Mouse (Mus musculus) c-Kit-positive CD71-positive TER-119-positive erythroid progenitor cells, embryonic 14.5 days (primary cell): ENCODE measurements around the gene Dusp19.
A peak's percentile ranks its signal among the peaks of the same experiment; 100 is the strongest.

Source experiments
- DNase-seq: peaks from one replicate; pipeline ENCODE4 v3.0.0-alpha.2; 2013; ENCODE audit warnings: low spot score

Dusp19 gene

DNA sequence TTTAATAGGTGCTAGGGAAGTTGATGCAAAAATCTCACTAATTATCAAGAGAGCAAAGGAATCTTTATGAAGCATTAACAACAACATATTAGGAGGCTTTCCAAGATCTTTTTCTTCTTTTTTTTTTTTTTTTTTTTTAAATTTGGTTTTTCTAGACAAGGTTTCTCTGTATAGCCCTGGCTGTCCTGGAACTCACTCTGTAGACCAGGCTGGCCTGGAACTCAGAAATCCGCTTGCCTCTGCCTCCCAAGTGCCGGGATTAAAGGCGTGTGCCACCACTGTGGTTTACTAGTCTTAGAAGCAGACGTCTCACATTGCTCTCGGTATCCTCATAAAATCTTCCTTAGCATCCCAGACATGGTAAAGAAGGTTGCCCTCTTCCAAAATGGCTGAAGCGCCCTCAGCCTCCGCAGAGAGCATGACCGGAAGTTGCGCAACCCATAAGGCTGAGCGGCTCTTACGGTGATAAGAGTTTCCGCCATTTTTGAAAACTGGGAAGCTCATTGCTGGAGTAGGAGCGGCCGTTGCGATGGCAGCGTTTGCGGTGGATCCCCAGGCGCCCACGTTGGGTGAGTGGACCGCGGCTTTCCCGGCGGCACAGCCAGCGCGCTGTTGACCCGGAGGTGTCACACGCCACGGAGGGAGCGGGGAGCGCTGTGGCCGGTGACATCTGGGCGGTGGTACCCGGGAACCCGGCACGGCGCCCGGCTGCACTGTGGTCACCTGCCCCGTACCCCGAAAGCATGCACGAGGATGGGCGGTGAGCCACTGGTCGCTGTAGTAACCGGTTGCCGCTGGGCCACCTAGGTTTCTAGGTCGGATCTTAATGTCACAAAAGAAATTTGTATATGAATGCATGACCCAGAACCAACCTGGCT, 21.8 kb downstream of the Dusp19 start:
- peak; percentile 87 for DNase-seq

DNA sequence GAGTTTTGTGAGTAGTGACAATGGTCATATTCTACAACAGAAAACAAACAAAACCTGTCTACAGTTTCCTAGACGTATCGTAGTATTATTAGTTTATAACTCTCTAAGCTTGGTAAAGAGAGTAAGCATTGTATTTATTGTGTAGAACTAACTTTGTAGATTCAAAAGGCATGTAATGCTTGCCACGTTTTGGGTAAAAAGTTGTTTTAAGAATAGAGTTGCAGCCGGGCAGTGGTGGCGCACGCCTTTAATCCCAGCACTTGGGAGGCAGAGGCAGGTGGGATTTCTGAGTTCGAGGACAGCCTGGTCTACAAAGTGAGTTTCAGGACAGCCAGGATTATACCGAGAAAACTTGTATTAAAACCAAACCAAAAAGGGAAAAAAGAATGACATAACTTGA, 22.6 kb downstream of the Dusp19 start:
- DNase-seq: peak; percentile 22

DNA sequence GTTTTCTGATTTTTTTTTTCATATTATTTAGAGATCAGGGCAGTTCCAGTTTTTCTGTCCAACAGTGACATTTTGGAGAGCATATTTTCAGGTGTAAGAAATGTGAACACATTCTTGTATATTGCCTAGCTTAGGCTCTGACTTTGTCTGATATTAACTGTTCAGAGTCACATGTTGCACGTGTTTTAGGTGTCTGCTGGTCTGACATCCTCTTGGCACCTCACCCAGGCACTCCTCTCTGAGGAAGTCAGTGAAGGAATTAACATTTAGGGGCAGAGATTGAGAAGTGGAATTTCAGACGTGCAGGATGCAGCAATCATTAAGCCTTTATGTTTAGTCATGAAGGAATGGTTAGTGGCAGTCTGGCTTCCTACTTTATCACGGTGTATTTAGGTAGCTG, 23.0 kb downstream of the Dusp19 start:
- DNase-seq: no peak

DNA sequence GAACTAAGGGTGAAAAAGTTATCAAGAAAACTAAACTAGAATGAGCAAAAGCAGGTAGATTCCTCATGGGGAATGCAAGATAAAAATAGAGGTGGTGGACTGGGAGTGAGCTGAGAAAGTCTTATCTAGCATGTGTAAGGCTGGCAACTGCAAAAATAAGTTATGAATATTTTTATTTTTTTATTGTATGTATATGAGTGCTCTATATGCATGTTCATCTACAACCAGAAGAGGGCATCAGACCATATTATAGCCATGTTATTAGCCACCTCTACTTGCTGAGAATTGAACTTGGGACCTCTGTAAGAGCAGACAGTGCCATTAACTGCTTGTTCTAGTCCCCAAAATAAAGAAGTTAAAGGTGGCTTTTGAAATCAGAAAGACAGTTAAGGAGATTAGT, 44.6 kb downstream of the Dusp19 start:
- DNase-seq: no peak

DNA sequence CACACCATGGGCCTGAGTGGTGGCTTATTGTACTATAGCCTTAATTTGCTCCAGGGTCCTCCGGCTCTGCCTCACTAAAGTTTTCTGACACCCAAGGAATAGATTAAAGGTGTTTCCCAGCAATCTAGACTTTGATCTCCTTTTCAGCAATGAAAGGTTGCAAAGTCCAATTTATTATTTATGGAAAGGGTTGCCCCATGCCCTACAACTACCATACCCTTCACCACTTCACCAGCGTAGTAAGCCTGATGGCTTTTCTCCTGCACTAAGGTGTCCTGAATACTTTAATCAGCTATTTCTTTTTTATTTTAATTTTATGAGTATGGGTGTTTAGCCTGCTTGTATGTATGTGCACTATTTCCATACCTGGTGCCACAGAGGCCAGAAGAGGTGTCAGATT, 45.8 kb downstream of the Dusp19 start:
- DNase-seq: no peak

DNA sequence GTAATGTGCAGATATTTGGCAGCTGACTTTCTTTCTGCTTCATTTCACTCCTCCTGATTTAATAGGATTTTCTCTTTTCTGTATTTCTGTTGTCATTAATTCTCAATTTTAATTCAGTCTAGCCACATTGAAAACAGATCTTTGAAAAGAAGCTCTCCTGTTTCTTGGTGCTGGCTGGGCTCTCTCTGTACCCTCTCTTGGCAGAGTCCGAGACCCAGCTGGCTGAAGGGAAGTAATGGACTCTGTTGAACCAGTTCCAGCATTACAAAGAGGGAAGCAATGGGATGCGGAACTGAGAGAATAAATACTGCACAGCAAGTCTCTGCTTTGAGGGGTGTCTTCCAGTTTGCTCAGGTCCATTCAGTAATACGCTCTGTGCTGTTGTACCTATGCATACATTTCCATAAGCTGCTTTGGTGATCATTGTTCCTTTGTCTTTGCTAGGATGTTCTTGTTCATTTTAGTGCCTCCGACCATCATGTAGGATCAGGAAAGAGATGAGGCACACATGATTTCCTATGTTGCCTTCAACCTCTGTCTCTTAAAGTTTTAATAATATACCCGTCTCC, 50.6 kb downstream of the Dusp19 start:
- no peak for DNase-seq

DNA sequence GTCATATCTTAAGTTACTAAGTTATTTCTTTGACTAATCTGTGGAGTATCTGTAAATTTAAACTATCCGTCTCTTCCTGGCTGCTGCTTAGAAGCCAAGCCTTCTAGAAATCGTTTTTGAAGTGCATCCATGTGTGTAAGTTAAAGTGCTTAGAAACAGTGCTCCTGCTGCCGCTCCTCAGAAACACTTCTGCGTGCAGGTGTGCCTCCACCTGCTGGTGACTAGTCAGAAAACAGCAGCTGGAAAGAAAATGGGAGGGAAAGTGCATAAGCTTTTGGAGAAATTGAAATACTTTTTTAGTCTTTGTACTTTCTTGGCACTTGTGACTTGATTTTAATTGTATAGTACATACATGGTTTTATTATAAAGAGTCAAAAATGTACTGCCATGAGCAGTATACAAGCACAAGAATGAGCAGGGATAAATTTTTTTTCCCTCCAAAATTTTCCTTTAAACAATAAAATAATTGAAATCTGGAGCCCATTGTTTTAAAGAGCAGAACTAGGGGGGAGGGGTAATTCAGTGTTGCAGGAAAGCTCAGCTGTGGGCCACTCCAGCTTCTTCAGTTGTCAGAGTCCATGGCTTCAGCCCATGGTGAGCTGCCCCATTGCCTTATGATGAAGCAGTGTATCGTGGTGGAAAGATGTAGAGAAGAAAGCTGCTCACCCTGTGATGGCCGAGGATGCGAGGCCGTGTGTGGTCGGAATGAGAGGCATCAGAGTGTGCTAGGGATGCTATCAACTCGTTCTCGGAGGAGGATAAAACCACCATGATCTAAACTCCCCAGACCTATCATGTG, 53.2 kb downstream of the Dusp19 start:
- no peak for DNase-seq

DNA sequence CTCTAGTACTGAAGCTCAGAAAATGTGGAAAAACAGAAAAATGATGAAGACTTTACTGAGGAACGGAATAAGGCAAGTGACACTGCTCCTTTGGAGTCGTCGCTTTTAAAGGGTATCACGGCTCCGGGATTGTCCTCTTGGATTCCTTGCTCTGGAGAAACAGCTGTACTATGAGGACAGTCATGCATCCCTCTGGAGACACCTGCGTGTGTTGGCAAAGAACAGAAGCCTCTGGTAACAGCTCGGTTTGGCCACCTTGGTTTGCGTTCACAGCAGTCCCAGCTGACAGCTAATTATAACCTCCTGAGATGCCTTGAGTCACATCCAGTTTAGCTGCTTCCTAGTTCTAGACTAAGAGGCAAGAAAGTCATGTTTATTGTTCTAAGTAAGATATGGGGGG, 62.0 kb downstream of the Dusp19 start:
- DNase-seq: no peak
